Mouse (Mus musculus) thymus, postnatal 14 days (tissue): ENCODE measurements around the gene Snapc2.

ENCODE experiments used
- DNase-seq: peaks from one replicate; pipeline ENCODE4 v3.0.0; 2021

Gene Snapc2

GRCm38 (mm10) chr8:4252934-4253841 is at the start of gene Snapc2:
Snapc2 (plus strand) TSS chr8:4253080.
- peak; percentile 97 for DNase-seq

- no peak for DNase-seq
Observed at GRCm38 (mm10) chr8:4205246-4206123, 47.4 kb upstream of the Snapc2 start.

- DNase-seq, result no peak
Observed at GRCm38 (mm10) chr8:4206182-4207015, 46.5 kb upstream of the Snapc2 start.

- no peak for DNase-seq
Observed at GRCm38 (mm10) chr8:4207016-4207350, 45.9 kb upstream of the Snapc2 start.

GRCm38 (mm10) chr8:4211097-4211496 is 41.8 kb upstream of the Snapc2 start:
- DNase-seq, result no peak

GRCm38 (mm10) chr8:4212809-4213209 is 40.1 kb upstream of the Snapc2 start:
- DNase-seq, result no peak

GRCm38 (mm10) chr8:4213210-4214005 is 39.5 kb upstream of the Snapc2 start:
- DNase-seq, result peak; percentile 70

- DNase-seq, result peak; percentile 69
Observed at GRCm38 (mm10) chr8:4214006-4214980, 38.6 kb upstream of the Snapc2 start.

GRCm38 (mm10) chr8:4216296-4216695 is 36.6 kb upstream of the Snapc2 start:
- DNase-seq, result no peak

GRCm38 (mm10) chr8:4216791-4217621 is 35.9 kb upstream of the Snapc2 start, which contains the start of gene Prr36:
Prr36 (minus strand) TSS chr8:4217459.
- DNase-seq, result peak; percentile 39

GRCm38 (mm10) chr8:4219617-4220016 is 33.3 kb upstream of the Snapc2 start:
- DNase-seq, result no peak

GRCm38 (mm10) chr8:4222059-4222458 is 30.8 kb upstream of the Snapc2 start:
- no peak for DNase-seq

- no peak for DNase-seq
Observed at GRCm38 (mm10) chr8:4226323-4226722, 26.6 kb upstream of the Snapc2 start.

GRCm38 (mm10) chr8:4226739-4227347 is 26.0 kb upstream of the Snapc2 start, which contains the start of gene Lrrc8e:
Lrrc8e (plus strand) TSS chr8:4226827.
- DNase-seq, result no peak

GRCm38 (mm10) chr8:4227919-4228318 is 25.0 kb upstream of the Snapc2 start:
- DNase-seq, result no peak

- DNase-seq, result no peak
Observed at GRCm38 (mm10) chr8:4229784-4230183, 23.1 kb upstream of the Snapc2 start.

GRCm38 (mm10) chr8:4230612-4231351 is 22.1 kb upstream of the Snapc2 start:
- no peak for DNase-seq

GRCm38 (mm10) chr8:4237814-4238433 is 15.0 kb upstream of the Snapc2 start:
- no peak for DNase-seq
